Mouse (Mus musculus) midbrain, embryonic 11.5 days (tissue): ENCODE data around the gene Gm43638. TPM values are rescaled to one million over a fixed set of nuclear protein-coding genes. Genes with fewer than 3 reads are reported as not detected.
A peak's percentile ranks its signal among the peaks of the same experiment; 100 is the strongest.
"Not testable (repeated sequence)": the region's sequence is repeated elsewhere in the genome, so short reads cannot be mapped to it uniquely, and the experiment has no call there.

Experiments used
- ATAC-seq: fragments of 200-750 bp; cut with Nextera tagmentation; 2 replicates; pipeline ENCODE4 v1.8.0; 2017; ENCODE audit warnings: moderate TSS enrichment, moderate library complexity; ENCODE audit not compliant: low FRiP score
- DNase-seq: peaks from one replicate; pipeline ENCODE4 v3.0.0; 2015; ENCODE audit warnings: low spot score; ENCODE audit errors: missing footprints
- H3K27ac ChIP-seq: fragments of 300-500 bp; sonication (generic); 2 replicates; pipeline ENCODE4 v1.5.1; 2014; ENCODE audit warnings: low read depth, low read length
- H3K27me3 ChIP-seq: fragments of 300-500 bp; sonication (generic); 2 replicates; pipeline ENCODE4 v1.6.1; 2014; ENCODE audit warnings: mild to moderate bottlenecking, low read length, moderate library complexity, mixed read lengths; ENCODE audit not compliant: control insufficient read depth, insufficient read depth
- H3K36me3 ChIP-seq: fragments of 300-500 bp; sonication (generic); 2 replicates; pipeline ENCODE4 v1.6.1; 2014; ENCODE audit warnings: mild to moderate bottlenecking, low read length, moderate library complexity, mixed read lengths; ENCODE audit not compliant: control insufficient read depth, insufficient read depth
- H3K4me1 ChIP-seq: fragments of 300-500 bp; sonication (generic); 2 replicates; pipeline ENCODE4 v1.6.1; 2014; ENCODE audit warnings: low read length; ENCODE audit not compliant: control insufficient read depth, insufficient read depth
- H3K4me2 ChIP-seq: fragments of 300-500 bp; sonication (generic); 2 replicates; pipeline ENCODE4 v1.6.1; 2014; ENCODE audit warnings: mild to moderate bottlenecking, moderate library complexity
- H3K4me3 ChIP-seq: fragments of 300-500 bp; sonication (generic); 2 replicates; pipeline ENCODE4 v1.5.1; 2014; ENCODE audit warnings: low read depth, low read length
- H3K9ac ChIP-seq: fragments of 300-500 bp; sonication (generic); 2 replicates; pipeline ENCODE4 v1.6.1; 2014; ENCODE audit warnings: low read length
- H3K9me3 ChIP-seq: fragments of 300-500 bp; sonication (generic); 2 replicates; pipeline ENCODE4 v1.6.1; 2016; ENCODE audit warnings: low read length; ENCODE audit not compliant: control insufficient read depth
- WGBS: fragments of 180-500 bp; shearing (Covaris S2); extraction: QIAGEN DNeasy Blood & Tissue Kit; methylation state at CpG from one replicate; pipeline ENCODE4 v1.1.7; 2014; 5-methylcytosine and 5-hydroxymethylcytosine counted together
- polyA plus RNA-seq: library from polyadenylated mRNA; unstranded; fragments of >200 nt; fragmentation: Nextera tagmentation; extraction: Ambion mirVana; gene quantifications from 2 replicates; pipeline ENCODE4 v1.2.1, GENCODE M21; 2014

Gene Gm43638
- polyA plus RNA-seq, 1 experiment from 2014 or later = not detected

- H3K9ac ChIP-seq = no peak within 1 kb of the TSS
- 85% methylated on average over 5 of the region's 5 CpGs for WGBS
- no peak within 1 kb of the TSS for H3K4me3 ChIP-seq
- no peaks in the 10 kb centered on the region for H3K9me3 ChIP-seq
- H3K4me1 ChIP-seq = no peaks in the 10 kb centered on the region
- no peak within 1 kb of the TSS for H3K27ac ChIP-seq
- ATAC-seq (no peak), DNase-seq (no peak)
- no peak within 1 kb of the TSS for H3K4me2 ChIP-seq
- H3K27me3 ChIP-seq = no peaks in the 10 kb centered on the region
- no peaks in the 10 kb centered on the region for H3K36me3 ChIP-seq
Observed at GRCm38 (mm10) chr5:87482160-87482559, 4.4 kb downstream of the Gm43638 start, which contains the start of gene Ugt2a2. Gene Ugt2a2 (minus strand): TSS chr5:87482260.

GRCm38 (mm10) chr5:87458810-87459209 lies 27.8 kb downstream of the Gm43638 start:
- Histone ChIP-seq H3K4me3 (no peak overlapping the region), H3K9ac (no peak overlapping the region), H3K9me3 (no peaks in the 10 kb centered on the region), H3K4me2 (no peak overlapping the region), H3K4me1 (no peaks in the 10 kb centered on the region), H3K27me3 (no peaks in the 10 kb centered on the region), H3K27ac (no peak overlapping the region), H3K36me3 (no peaks in the 10 kb centered on the region)
- WGBS = 15% methylated on average over 1 of the region's 1 CpGs
- ATAC-seq (0 out of 2 replicates have a peak, but pooled peaks have one; percentile 40), DNase-seq (no peak)

- no peak overlapping the region for H3K9ac ChIP-seq
- no peaks in the 10 kb centered on the region for H3K36me3 ChIP-seq
- no peak overlapping the region for H3K4me2 ChIP-seq
- ATAC-seq = no peak
- no peak for DNase-seq
- H3K4me3 ChIP-seq = no peak overlapping the region
- no peaks in the 10 kb centered on the region for H3K9me3 ChIP-seq
- H3K27me3 ChIP-seq = no peaks in the 10 kb centered on the region
- H3K27ac ChIP-seq = no peak overlapping the region
- no peaks in the 10 kb centered on the region for H3K4me1 ChIP-seq
Observed at GRCm38 (mm10) chr5:87457701-87458100, 28.9 kb downstream of the Gm43638 start.

- Histone ChIP-seq H3K27me3 (no peaks in the 10 kb centered on the region), H3K4me2 (no peak overlapping the region), H3K4me3 (no peak overlapping the region), H3K9me3 (no peaks in the 10 kb centered on the region), H3K9ac (no peak overlapping the region), H3K4me1 (no peaks in the 10 kb centered on the region), H3K36me3 (no peaks in the 10 kb centered on the region), H3K27ac (no peak overlapping the region)
- ATAC-seq (no peak), DNase-seq (no peak)
- 89% methylated on average over 3 of the region's 3 CpGs for WGBS
Observed at GRCm38 (mm10) chr5:87456216-87456850, 30.3 kb downstream of the Gm43638 start.

- Histone ChIP-seq H3K27me3 (no peaks in the 10 kb centered on the region), H3K9ac (no peak overlapping the region), H3K27ac (no peak overlapping the region), H3K4me2 (no peak overlapping the region), H3K36me3 (no peaks in the 10 kb centered on the region), H3K4me1 (no peaks in the 10 kb centered on the region), H3K4me3 (no peak overlapping the region), H3K9me3 (no peaks in the 10 kb centered on the region)
- ATAC-seq (no peak), DNase-seq (no peak)
Observed at GRCm38 (mm10) chr5:87455519-87455918, 31.1 kb downstream of the Gm43638 start.

- 71% methylated on average over 3 of the region's 5 CpGs for WGBS
- DNase-seq, ATAC-seq: not testable (repeated sequence)
Observed at GRCm38 (mm10) chr5:87452514-87452913, 34.1 kb downstream of the Gm43638 start.

GRCm38 (mm10) chr5:87436264-87436663 lies 50.3 kb downstream of the Gm43638 start:
- 40% methylated on average over 3 of the region's 3 CpGs for WGBS
- Histone ChIP-seq H3K4me1 (no peaks in the 10 kb centered on the region), H3K36me3 (no peaks in the 10 kb centered on the region), H3K27me3 (no peaks in the 10 kb centered on the region), H3K9me3 (no peaks in the 10 kb centered on the region), H3K9ac (no peak overlapping the region), H3K4me2 (no peak overlapping the region), H3K4me3 (no peak overlapping the region), H3K27ac (no peak overlapping the region)
- peak; percentile 64; the same call in 1 of the 2 replicates for ATAC-seq
- DNase-seq = peak; percentile 86

More at GRCm38 (mm10) chr5:87452514-87452913, 34.1 kb downstream of the Gm43638 start:
- not testable (repeated sequence) for H3K27ac ChIP-seq, H3K36me3 ChIP-seq, H3K9me3 ChIP-seq, H3K9ac ChIP-seq, H3K4me2 ChIP-seq, H3K4me3 ChIP-seq, H3K4me1 ChIP-seq, H3K27me3 ChIP-seq

GRCm38 (mm10) chr5:87425676-87426075 lies 60.9 kb downstream of the Gm43638 start:
- no peaks in the 10 kb centered on the region for H3K27me3 ChIP-seq
- no peak overlapping the region for H3K27ac ChIP-seq
- no peak overlapping the region for H3K9ac ChIP-seq
- H3K4me1 ChIP-seq = no peaks in the 10 kb centered on the region
- ATAC-seq (no peak), DNase-seq (no peak)
- H3K36me3 ChIP-seq = no peaks in the 10 kb centered on the region
- no peaks in the 10 kb centered on the region for H3K9me3 ChIP-seq
- H3K4me2 ChIP-seq = no peak overlapping the region
- 84% methylated on average over 3 of the region's 3 CpGs for WGBS
- H3K4me3 ChIP-seq = no peak overlapping the region

- not testable (repeated sequence) for H3K36me3 ChIP-seq, H3K4me2 ChIP-seq, H3K9ac ChIP-seq, H3K4me3 ChIP-seq, H3K27ac ChIP-seq, ATAC-seq, H3K9me3 ChIP-seq, DNase-seq, H3K27me3 ChIP-seq, H3K4me1 ChIP-seq
- WGBS = 93% methylated on average over 1 of the region's 2 CpGs
Observed at GRCm38 (mm10) chr5:87424041-87424440, 62.6 kb downstream of the Gm43638 start, which contains the start of gene Ugt2b38. Gene Ugt2b38 (minus strand): TSS chr5:87424203.
